Mouse (Mus musculus) ES-E14 (cell line): Measurements from ENCODE around the gene Tigar.

Source experiments
- CHD2 ChIP-seq: IDR thresholded peaks from 2 replicates; pipeline ENCODE4 v1.6.1; 2014; ENCODE audit warnings: mild to moderate bottlenecking, low read depth, low read length, inconsistent platforms
- ZC3H11A ChIP-seq: IDR thresholded peaks from 2 replicates; pipeline ENCODE4 v1.6.1; 2012; ENCODE audit warnings: low read depth, mild to moderate bottlenecking, inconsistent platforms, low read length, borderline replicate concordance

DNA sequence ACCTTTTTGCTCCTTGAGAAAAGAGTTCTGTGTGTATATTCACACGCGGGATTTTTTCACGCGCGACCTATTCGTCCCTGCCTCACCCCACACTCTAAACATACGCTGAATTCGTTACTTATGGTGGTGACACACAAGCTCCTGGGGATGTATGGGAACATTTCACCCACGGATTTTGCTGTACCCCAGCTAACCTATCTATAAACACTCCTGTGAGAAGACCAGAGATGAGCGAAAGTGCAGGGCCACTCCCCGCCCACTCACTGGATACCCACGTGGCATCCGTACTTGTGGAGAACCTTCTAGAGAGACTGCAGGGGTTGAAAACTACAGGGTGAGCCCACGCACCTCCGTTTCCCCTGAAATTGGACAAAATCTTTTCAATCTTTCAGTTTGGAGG is 46.1 kb upstream of the Tigar start:
- no peak for TF ChIP-seq CHD2
- no peak for TF ChIP-seq ZC3H11A
